Mouse (Mus musculus) forebrain, postnatal 0 days (tissue): Measurements from ENCODE around the gene Tenm1. TPM values are rescaled to one million over a fixed set of nuclear protein-coding genes. Genes with fewer than 3 reads are reported as not detected.

Experiments
- ATAC-seq: fragments of 200-750 bp; cut with Nextera tagmentation; 2 replicates; pipeline ENCODE4 v1.8.0; 2017; ENCODE audit warnings: mild to moderate bottlenecking, moderate library complexity
- DNase-seq: peaks from one replicate; pipeline ENCODE4 v3.0.0-alpha.2; 2015
- H3K27ac ChIP-seq: fragments of 300-500 bp; sonication (generic); 2 replicates; pipeline ENCODE4 v1.5.1; 2014; ENCODE audit warnings: low read depth, mild to moderate bottlenecking, antibody characterized with exemption, low read length, moderate library complexity, mixed read lengths
- H3K27me3 ChIP-seq: fragments of 300-500 bp; sonication (generic); 2 replicates; pipeline ENCODE4 v1.6.1; 2014; ENCODE audit warnings: mild to moderate bottlenecking, low read length, mixed read lengths; ENCODE audit not compliant: insufficient read depth
- H3K36me3 ChIP-seq: fragments of 300-500 bp; sonication (generic); 2 replicates; pipeline ENCODE4 v1.6.1; 2014; ENCODE audit warnings: mild to moderate bottlenecking, moderate library complexity; ENCODE audit not compliant: insufficient read depth
- H3K4me1 ChIP-seq: fragments of 300-500 bp; sonication (generic); 2 replicates; pipeline ENCODE4 v1.6.1; 2014; ENCODE audit warnings: antibody characterized with exemption; ENCODE audit not compliant: insufficient read depth
- H3K4me2 ChIP-seq: fragments of 300-500 bp; sonication (generic); 2 replicates; pipeline ENCODE4 v1.6.1; 2014; ENCODE audit warnings: low read depth, mild to moderate bottlenecking, moderate library complexity
- H3K4me3 ChIP-seq: fragments of 300-500 bp; sonication (generic); 2 replicates; pipeline ENCODE4 v1.5.1; 2014; ENCODE audit warnings: low read depth, low read length, mixed read lengths
- H3K9ac ChIP-seq: fragments of 300-500 bp; sonication (generic); 2 replicates; pipeline ENCODE4 v1.6.1; 2014; ENCODE audit warnings: mild to moderate bottlenecking
- H3K9me3 ChIP-seq: fragments of 300-500 bp; sonication (generic); 2 replicates; pipeline ENCODE4 v1.6.1; 2016; ENCODE audit warnings: low read length
- CTCF ChIP-seq: sonication (generic); IDR thresholded peaks from 2 replicates; pipeline ENCODE4 v1.5.1; 2016; ENCODE audit warnings: antibody characterized with exemption, control low read depth, low read depth
- WGBS: fragments of 180-500 bp; shearing (Covaris S2); extraction: QIAGEN DNeasy Blood & Tissue Kit; methylation state at CpG from one replicate; pipeline ENCODE4 v1.1.7; 2014; 5-methylcytosine and 5-hydroxymethylcytosine counted together
- polyA plus RNA-seq: library from polyadenylated mRNA; unstranded; fragments of >200 nt; fragmentation: Nextera tagmentation; extraction: Ambion mirVana; gene quantifications from 2 replicates; pipeline ENCODE4 v1.2.1, GENCODE M21; 2015
- total RNA-seq: library from RNA; depleted of rRNA; stranded (reverse); fragments of >200 nt; gene quantifications from 2 replicates; pipeline ENCODE4 v1.2.3, GENCODE M21; 2014

Gene Tenm1
- total and polyA plus RNA-seq, 2 experiments from 2014 or later = 27.8 to 74.8 TPM

DNA sequence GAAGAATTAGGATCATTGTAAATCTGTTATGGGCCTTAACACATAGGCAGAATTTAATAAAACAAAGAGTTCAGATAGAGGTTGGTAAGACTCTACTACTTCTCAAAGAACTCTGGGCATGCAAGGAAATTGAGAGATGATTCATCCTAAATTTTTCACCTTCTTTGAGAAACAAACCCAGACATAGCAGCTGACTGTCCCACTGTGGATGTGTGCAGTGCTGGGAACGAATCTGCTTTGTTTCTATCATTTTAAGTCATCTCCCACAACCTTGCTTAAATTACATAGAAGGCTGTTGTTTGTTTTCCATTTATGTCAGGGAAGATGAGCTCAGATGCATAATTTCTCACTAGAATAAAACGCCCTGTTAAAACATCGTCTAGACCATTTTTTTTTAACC is 31.0 kb downstream of the Tenm1 start:
- Histone ChIP-seq H3K36me3 (no peaks in the 10 kb centered on the region), H3K4me2 (no peak overlapping the region), H3K4me3 (no peak overlapping the region), H3K9me3 (no peaks in the 10 kb centered on the region), H3K27me3 (no peaks in the 10 kb centered on the region), H3K27ac (no peak overlapping the region), H3K4me1 (no peaks in the 10 kb centered on the region), H3K9ac (no peak overlapping the region)
- WGBS = 65% methylated on average over 3 of the region's 3 CpGs
- ATAC-seq (no peak), DNase-seq (no peak)
- no peak for TF ChIP-seq CTCF

DNA sequence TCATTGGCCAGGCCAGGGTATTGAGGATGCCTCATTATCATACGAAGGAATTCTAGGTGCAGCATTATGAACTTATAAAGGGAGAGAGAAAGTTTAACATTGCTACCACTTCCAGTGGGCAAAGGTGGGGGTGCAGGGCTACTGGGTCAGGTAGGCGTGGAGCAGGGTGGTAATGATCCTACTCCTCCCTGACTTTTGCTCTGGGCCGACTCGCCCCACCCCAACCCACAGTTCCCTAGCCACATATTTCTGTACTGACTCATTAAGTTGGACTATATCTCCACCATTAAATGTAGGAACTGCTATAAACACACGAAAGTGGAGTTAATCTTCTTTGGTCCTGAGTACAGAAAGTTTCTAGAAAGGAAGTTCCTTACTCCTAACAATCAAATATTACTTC is 40.8 kb downstream of the Tenm1 start:
- H3K4me3 ChIP-seq = no peak overlapping the region
- H3K27ac ChIP-seq = no peak overlapping the region
- no peak overlapping the region for H3K4me2 ChIP-seq
- TF ChIP-seq CTCF = no peak
- no peak for DNase-seq
- no peaks in the 10 kb centered on the region for H3K9me3 ChIP-seq
- no peaks in the 10 kb centered on the region for H3K36me3 ChIP-seq
- no peak for ATAC-seq
- no peaks in the 10 kb centered on the region for H3K27me3 ChIP-seq
- WGBS = 87% methylated on average over 5 of the region's 5 CpGs
- no peaks in the 10 kb centered on the region for H3K4me1 ChIP-seq
- no peak overlapping the region for H3K9ac ChIP-seq

DNA sequence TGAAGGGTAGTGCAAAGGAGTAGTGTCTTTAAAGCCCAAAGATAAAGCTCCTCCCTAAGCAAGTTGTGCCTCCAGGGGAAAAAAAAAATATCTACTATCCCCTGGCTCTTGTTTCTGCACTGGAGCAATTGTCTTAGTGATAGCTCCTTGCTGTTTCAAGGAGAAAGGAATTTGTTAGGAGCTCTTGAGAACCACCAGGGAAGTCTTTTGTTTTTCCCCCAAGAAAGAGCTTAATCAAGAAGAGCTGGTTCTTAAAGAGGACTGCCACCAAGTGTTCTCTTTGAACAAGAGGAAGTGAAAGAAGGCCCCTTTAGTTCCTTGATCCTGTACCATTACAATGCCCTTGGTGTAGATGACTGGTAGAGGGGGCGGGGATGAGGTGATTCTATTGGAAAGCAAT is 56.4 kb downstream of the Tenm1 start:
- H3K9me3 ChIP-seq = no peaks in the 10 kb centered on the region
- H3K36me3 ChIP-seq = no peaks in the 10 kb centered on the region
- no peak for ATAC-seq
- H3K27ac ChIP-seq = no peak overlapping the region
- H3K4me2 ChIP-seq = no peak overlapping the region
- H3K4me3 ChIP-seq = no peak overlapping the region
- DNase-seq = no peak
- H3K9ac ChIP-seq = no peak overlapping the region
- H3K27me3 ChIP-seq = no peaks in the 10 kb centered on the region
- 38% methylated on average over 1 of the region's 1 CpGs for WGBS
- H3K4me1 ChIP-seq = no peaks in the 10 kb centered on the region
- no peak for TF ChIP-seq CTCF

DNA sequence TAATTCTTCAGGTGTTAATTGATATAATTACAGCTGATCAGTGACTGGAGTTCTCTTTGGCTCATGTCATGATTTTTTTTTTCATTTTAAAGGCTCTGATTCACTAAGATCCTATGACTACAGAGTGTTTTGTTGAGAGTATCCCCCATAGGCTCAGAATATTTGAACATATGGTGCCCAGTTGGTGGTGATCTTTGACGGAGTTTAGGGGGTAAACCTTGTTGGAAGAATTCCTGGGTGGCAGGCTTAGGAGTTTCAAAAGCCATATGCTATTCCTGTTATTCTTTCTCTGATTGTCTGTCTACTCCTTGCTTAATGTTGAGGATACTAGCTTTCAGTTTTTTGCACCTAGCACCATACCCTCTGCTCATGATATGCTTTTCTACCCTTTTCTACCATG is 109.6 kb downstream of the Tenm1 start:
- H3K27me3 ChIP-seq = no peaks in the 10 kb centered on the region
- DNase-seq = no peak
- no peak overlapping the region for H3K9ac ChIP-seq
- no peak overlapping the region for H3K4me2 ChIP-seq
- no peaks in the 10 kb centered on the region for H3K9me3 ChIP-seq
- no peak for ATAC-seq
- H3K4me1 ChIP-seq = no peaks in the 10 kb centered on the region
- H3K4me3 ChIP-seq = no peak overlapping the region
- no peak overlapping the region for H3K27ac ChIP-seq
- H3K36me3 ChIP-seq = no peaks in the 10 kb centered on the region
- TF ChIP-seq CTCF = no peak
- WGBS = 66% methylated on average over 1 of the region's 1 CpGs

DNA sequence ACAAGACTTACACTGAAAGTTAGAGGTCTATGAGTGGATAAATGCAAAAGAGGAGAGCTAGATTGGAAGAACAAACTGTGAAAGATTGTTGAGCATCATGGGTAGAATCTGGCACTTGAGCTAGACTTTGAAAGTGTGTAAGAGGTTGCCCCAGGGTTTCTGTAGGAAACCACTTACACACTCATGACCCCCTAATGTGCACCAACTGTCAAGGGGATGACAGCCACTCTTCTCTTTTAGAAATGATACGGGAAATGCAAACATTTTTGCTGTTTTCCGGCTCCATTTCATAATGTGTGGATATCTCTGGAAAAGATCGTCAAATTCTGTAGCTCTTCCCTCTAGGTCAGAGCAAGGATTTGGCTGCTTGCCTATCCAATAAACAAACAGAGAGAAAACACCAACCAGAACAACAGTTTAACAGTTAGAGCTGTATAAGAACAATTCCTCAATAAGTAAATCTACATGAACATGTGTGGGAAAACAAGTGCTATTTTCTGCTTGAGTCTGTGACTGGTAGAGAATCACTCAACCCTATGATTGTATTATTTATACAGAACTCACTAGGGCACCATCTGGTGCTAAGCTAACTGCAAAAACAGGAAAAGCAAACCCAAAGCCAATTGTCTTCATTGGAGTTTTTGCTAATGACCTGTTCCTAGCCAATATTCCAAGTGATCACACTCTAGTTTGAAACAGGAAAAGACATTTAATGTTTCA is 111.0 kb downstream of the Tenm1 start:
- peak; percentile 20 for DNase-seq
- 70% methylated on average over 3 of the region's 3 CpGs for WGBS

DNA sequence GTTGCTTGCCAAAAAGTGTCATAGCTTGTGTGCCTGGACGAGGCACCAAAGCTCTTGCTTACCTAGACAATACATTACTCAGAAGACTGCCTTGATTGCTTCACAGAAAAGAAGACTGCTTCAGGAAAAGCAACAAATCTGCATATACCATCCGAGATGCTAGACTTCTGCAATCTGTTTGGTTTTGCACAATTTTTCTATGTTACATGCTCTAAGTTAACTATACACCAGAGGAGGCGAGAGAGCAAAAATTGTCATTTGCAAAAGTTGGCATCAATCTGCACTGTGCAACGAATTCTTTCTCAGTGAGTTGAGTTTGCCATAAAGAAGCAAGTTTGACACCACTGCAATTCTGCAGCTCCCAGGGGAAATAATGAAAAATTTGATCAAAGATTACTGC is 193.1 kb downstream of the Tenm1 start:
- Histone ChIP-seq H3K9me3 (no peaks in the 10 kb centered on the region), H3K9ac (no peak overlapping the region), H3K27ac (no peak overlapping the region), H3K4me1 (no peaks in the 10 kb centered on the region), H3K36me3 (no peaks in the 10 kb centered on the region), H3K4me2 (no peak overlapping the region), H3K4me3 (no peak overlapping the region), H3K27me3 (no peaks in the 10 kb centered on the region)
- TF ChIP-seq CTCF = no peak
- ATAC-seq (peak; percentile 70), DNase-seq (peak; percentile 32)
- 65% methylated on average over 4 of the region's 4 CpGs for WGBS

More for the DNA sequence above, 111.0 kb downstream of the Tenm1 start:
- no peaks in the 10 kb centered on the region for H3K27me3 ChIP-seq
- no peak for TF ChIP-seq CTCF
- no peak overlapping the region for H3K27ac ChIP-seq
- H3K9me3 ChIP-seq = no peaks in the 10 kb centered on the region
- no peaks in the 10 kb centered on the region for H3K36me3 ChIP-seq
- H3K4me1 ChIP-seq = no peaks in the 10 kb centered on the region
- H3K9ac ChIP-seq = no peak overlapping the region
- H3K4me3 ChIP-seq = no peak overlapping the region
- ATAC-seq = peak; percentile 55; the same call in 1 of the 2 replicates
- no peak overlapping the region for H3K4me2 ChIP-seq

DNA sequence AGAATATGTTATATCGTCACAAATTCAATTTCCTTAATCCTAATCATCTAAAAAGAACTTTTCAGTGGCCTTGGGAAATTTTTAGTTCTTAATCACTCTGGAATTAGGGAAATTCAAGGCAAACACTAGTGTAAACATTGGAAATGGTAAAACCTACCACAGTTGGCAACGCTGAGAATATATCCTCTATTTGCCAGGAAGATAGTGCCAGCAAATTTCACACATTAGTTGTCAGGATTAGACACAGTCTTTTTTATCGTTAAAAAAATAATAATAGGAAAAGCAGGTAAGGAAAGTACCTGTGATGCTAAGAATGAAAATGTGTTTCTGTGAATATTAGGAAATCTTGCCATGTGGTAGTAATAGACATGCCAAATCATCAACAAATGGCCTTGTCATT is 223.9 kb downstream of the Tenm1 start:
- no peak for TF ChIP-seq CTCF
- 79% methylated on average over 3 of the region's 3 CpGs for WGBS
- H3K4me3 ChIP-seq = no peak overlapping the region
- ATAC-seq (no peak), DNase-seq (no peak)
- H3K27ac ChIP-seq = no peak overlapping the region
- H3K9ac ChIP-seq = no peak overlapping the region
- H3K4me2 ChIP-seq = no peak overlapping the region
- H3K27me3 ChIP-seq = no peaks in the 10 kb centered on the region
- no peaks in the 10 kb centered on the region for H3K9me3 ChIP-seq
- no peaks in the 10 kb centered on the region for H3K36me3 ChIP-seq
- no peaks in the 10 kb centered on the region for H3K4me1 ChIP-seq
